Mouse (Mus musculus) frontal cortex, postnatal 14 days (tissue): Measurements from ENCODE around the gene Cryzl2.

ENCODE experiments used
- DNase-seq, 2 experiments: peaks; one replicate each; pipeline ENCODE4 v3.0.0; 2022; ENCODE audit warnings: low spot score in 2 of 2

Cryzl2 gene

DNA sequence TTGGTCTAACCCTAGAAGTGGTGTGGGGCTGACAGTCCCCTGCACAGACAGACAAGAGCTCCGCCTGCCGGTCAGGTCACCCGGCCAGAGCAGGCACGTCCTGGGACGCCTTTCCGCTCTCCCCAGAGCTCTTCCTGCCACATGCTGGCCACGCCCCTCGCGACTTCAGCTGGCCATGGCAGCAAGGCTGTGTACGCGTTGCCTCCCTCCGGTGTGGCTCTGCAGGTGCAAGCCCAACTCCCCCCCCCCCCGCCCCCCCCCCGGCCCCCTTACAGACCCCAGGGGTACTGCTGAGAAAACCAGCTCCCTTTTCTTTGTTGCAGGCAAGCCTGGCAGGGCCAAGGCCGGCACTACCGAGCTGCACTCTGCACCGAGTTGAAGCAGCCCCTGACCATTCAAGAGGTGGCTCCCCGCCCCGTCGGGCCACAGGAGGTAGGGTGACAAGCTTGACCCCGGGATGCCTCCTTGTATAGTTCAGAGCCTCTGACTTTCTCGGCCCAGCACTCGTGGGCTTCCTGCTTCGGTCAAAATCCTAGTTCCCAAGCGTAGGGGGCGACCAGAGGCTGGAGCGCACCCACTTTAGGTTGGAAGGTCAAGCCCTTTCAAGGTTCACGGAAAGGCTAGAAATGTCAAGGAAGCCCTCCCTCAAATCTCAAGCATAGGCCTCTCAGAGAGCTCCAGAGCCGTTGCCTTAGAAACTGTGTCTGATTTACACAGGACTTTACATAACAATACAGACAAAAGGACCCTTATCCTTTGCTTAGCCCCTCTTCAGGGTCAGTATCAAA is at the start of gene Cryzl2:
TSS of gene Cryzl2 (plus strand) at position 157 of the 788 bp plus-strand sequence.
- no peak for DNase-seq

DNA sequence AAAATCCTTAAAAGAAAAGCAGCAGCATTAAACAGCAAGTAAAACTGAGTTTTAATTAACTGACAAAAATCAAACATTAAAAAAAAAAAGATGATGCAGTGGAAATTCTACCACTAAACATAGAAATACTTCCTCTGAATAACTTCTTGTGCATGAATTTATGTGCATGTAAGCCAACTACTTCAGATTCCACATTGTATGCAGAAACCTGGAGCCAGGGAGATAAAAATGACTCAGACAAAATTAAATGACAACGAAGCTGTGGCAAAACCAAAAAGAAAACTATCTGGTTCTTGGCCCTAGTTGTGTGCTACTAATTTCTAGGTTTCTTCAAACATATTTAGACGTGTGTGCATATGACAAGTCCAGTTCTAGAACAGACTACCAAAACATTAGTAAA is 48.7 kb upstream of the Cryzl2 start:
- DNase-seq = no peak

DNA sequence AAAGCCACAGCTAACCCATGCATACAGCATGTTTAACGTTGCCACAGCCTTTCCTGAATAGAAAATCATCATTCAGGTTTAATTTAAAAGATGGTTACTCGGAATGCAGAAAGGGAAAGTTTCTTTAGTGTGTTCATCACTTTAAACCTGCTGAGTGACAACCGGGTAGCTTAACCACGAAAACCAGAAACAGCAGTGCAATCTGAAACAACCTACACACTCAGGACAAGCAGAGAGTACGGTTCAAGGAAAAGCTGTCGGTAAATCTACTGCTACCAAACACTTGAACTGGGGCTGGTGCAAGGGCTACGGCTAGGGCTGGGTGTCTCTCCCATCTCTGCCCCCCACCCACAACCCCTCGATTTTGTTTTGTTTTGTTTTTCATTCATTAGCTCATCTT is 47.4 kb upstream of the Cryzl2 start:
- DNase-seq = no peak

DNA sequence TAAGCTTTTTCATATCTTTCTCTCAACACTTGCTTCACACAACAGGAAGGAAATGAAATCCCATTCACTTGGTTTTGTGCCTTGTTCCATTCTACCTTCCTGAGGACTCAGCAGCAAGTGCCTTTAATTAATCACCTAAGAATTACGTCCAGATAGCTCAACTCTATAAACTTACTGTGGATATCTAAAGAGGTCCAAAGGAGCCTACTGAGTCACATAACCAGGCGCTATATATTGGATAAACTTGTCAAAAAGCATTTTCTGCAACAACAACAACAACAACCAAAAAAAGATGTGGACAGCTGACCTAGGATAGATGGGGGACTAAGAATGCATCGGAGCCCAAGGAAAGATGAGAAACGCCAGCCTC is 47.1 kb upstream of the Cryzl2 start:
- DNase-seq = no peak

DNA sequence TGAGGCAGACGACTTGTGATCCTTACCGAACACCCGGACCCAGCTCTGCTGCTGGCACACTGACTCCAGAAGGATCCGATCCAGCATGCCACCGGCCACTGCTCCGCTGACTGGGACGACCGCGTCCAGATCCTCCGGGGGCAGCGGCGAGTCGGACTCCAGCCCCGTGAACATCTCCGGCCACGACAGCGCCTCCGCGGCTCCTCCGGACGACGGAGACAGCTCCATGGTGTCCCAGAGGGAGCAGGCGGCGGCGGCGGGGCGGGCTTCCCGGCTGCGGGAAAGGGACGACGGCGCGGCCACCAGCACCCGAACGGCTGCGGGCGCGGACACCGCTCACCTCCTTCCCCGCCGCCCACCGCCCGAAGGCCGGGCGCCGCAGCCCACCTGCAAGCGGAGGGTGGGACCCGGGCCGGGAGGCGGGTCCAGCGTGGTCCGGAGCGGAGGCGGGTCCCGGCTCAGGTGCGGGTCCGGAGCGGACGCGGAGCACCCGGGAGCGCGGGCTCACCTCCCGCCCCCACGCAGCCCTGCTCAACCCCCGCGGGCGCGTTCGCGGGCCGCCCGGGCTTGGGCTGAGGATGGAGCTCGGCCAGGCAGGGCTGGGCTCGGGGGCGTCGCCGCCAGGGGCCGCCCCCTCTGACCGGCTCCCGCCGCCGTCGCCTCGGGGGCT is 46.5 kb upstream of the Cryzl2 start:
- DNase-seq = peak; percentile 37 to 52

DNA sequence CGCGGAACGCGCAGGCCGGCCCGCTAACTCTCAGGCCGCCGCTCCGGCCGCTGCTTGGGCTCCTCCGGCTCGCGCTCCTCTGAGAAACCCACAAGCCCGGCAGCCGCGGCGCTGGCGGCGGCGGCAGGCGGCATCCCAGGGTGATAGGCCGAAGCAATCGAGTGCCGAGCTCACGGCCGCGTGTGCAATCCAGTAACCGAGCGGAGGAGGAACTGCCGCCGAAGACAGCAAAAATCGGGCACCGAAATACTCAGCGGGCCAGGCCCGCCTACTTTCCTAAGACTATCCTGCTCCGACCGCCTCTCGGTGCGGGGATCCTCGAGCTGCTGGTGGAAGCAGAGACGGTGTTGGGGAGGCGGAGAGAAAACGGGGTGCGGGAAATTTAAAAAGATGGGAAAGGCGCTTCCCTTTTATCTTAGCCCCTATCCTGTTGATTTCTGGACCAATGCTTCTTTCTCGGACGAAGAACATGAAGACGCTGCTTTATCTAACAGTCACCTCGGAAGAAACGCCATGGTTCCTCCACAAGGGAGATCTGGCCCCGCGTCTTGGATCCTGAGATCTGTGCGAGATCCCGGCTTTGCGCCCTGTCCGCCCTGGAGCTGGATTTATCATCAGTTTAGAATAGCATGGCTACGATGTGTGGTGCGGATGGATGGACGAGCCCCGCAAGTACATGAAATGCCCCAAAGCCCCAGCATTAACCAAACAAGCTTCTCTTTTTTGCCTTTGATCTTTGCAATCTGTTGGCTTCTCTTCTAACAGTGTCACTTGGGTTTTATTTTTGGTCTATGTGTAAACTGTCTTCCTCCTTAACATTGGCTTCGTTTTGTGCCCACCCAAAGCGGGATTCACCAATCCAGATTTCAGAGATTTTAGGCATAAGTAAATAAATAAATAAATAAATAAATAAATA is 45.7 kb upstream of the Cryzl2 start, which contains the start of gene Rasal2:
TSS of gene Rasal2 (minus strand) at position 142 of the 916 bp plus-strand sequence.
- DNase-seq = peak; percentile 91 to 94

DNA sequence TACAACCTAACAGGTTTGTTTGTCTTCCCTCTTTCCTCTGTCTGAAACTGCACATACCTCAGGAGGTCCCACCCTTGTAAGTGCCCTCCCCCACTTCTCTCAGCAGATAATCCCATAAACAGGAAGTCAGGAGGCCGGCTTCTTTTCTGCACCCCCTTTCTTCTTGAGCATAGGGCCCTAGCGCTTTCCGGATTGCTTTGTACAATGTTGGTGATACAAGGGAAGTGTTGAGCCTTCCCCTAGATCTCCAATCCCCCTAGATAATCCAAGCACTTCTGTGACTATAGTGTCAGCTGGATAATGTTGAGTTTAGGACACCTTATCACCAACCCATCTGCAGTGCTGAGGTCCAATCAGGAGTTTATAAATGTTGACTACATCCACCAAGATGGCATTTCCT is 42.6 kb upstream of the Cryzl2 start:
- DNase-seq = no peak

DNA sequence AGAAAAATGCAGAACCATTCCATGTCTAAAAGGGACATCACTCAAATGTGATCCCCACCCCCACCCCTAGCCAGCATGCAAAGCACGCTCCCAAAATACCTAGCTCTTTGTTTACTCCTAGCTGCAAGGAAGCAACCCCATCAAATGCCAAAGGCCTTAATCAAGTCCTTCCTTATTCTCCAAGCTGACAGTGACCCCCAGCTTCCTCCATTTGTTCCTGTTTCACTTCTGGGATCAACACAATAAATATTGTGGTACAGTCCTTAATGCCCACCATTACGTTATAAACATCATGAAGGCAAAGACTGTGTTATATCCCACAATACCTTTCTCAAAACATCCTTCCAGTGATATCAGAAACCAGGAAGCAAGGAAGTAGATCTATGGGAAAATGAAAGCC is 41.7 kb upstream of the Cryzl2 start:
- DNase-seq = no peak

DNA sequence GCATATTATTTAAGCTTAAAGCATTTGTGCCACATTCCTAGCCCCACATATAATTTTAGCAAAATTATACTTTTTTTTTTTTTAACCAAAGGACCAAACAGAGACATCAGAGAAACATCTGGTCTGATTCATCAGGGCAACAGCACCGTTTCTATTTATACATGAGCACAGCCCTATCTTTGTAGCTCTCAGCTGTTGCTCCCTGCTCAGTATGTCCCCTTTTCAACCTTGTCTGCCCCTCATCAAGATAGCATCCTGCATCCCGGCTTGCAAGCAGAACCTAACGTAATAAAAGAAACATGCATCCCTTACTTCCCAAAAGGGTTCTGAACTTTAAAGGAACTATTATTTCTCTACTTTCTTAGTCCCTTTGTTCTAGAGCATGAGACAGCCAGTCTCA is 41.0 kb upstream of the Cryzl2 start:
- no peak for DNase-seq

DNA sequence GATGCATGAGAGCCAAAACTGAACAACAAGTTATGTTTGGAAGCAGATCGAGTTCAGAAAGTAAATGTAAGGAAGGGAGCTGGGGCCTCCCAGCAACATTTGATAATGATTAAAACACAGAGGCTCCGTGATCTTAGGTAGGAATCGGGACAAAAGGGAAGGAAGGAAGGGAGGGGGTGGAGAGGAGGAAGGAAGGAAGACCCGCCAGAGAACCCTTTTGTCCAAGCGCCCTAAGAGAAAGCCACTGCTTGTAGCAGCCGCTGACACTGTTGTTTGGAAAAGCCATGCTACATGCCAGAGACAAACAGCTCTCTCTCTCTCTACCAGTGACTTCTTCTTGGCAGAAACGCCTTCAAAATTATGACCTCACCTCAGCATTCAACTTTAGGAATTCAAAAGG is 40.5 kb upstream of the Cryzl2 start:
- DNase-seq = no peak

DNA sequence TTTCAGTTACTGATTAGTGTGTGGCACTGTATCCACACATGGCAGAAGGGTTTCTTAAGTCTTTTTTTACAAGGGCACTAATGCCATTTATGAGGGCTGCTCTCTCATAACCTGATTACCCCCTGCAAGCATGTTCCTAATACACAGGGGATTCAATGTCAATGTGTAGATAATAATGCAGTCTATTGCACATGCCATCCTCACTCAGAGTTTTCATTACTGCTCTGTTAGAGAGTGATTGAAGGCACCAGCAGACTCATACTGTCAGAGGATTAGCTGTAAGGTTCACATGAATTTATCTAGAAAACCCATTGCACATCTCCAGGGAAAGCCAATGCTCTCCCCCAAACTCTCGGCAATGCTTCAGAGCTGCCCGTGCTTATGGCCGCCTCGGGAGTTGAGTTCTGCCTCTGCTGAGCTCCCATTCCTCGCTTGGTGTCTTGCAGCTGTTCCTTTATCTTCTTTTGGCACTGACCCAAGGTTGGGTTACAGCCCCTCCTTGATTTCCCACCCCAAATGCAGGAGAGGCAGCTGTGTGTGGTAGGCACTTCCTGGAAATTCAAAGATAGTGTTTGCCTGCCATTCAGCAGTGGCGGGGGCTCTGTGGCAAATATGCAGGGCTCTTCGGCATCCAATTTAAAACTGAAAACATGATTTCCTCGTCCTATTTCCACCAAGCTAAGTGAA is 32.5 kb upstream of the Cryzl2 start:
- DNase-seq = no peak

DNA sequence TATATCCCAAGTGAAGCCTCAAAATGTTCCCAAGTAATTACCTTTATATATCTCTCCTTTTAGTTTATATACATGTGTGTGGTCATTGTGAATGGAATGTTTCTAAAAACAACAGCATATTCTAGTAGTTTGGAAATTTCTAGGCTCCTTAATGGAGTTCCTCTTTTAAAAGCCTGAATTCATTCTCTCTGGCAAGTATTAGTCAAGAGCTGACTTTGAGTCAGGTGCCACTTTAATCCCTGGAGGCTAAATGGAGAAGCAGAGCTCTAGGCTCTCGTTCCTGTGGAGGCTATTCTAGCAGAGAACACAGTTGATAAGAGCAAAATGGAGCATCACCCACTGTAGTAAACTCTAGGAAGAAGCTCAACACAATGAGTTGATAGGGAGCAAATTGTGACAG is 31.4 kb upstream of the Cryzl2 start:
- no peak for DNase-seq

DNA sequence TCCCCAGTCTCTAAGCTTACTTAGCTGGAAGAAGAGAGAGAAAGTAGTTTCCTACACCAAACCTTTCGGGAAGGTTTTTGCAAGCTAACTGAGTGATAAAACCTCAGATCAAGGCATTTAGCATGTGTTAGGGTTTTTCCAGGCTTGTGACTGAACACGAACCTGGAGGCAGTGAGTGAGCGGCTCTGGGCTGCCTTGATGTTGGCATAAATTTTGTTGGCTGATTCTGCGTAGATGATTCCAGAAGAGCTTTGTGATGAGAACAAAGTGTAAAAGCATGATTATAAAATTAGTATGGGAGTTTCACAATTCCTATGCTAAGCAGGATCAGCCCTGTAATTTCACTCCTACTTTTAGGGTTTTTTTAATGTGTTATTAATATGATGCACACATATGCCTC is 30.8 kb upstream of the Cryzl2 start:
- DNase-seq = no peak

DNA sequence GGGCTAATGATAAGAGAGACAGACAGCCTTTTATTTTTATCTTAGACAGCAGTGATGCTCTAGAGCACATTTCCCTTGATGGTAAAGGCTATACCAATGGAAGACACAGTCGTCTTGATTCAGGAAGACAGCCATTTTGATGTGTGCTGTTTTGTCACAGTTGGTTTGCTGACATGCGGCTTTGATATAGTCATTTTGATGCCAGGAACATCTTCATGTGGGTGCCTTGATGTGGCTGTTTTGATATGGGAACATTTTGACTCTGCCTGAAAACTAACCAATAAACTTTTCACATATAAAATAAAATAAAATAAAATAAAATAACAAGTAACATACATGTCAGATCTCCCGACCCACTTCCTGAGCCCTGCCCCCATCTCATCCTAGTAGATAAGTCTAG is 30.0 kb upstream of the Cryzl2 start:
- no peak for DNase-seq

DNA sequence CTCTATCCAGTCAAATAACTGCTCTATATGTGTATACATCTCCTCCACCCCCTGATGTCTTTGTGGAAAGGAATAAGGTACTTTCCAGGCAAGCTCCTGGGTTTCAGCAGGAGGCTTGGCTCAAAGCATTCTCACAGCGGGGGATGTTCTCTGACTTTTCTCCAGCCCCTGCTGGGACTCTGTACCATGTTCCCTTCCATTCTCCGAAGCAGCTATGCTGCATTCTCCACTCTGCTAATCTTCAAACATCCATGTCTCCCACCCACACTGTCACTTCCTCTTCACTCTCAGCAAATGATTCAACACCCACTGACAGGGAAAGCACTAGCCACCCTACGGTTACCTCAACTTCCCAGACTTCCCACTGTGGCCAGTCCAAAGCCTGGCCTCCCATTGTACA is 25.1 kb upstream of the Cryzl2 start:
- DNase-seq = no peak

DNA sequence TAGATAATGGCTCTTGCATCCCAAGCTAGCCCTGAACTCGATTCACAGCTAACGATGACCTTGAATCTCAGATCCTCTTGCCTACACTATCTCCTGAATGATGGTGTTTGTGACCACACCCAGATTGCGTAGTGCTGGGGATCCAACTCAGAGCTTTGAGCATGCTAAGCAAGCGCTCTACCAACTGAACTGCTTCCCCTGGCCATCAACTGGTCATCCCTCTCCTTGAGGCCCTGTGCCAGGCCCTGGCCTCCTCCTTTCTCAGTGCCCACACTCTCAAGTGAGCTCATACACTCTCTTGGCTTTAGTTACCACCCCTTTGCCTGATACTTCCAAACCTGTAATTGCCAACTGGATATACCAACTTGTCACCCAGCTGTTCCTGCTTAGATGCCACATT is 24.0 kb upstream of the Cryzl2 start:
- DNase-seq = no peak

DNA sequence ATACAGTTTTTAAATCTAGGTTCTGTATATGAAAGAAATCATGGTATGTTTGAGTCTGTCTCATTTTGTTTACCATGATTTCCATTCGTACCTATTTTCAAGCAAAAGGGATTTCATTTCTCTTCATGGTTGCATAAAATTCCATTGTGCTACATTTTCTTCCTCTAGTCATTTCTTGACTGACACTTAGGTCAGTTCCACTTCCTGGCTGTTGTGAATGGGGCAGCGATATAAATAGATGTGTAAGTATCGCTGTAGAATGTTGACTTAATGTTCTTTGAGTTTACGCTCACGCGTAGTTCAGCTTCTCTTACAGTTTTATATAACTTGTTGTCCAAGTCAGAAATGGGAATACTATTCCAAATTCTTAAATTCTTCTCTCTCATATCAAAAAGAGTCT is 22.5 kb upstream of the Cryzl2 start:
- DNase-seq = no peak

DNA sequence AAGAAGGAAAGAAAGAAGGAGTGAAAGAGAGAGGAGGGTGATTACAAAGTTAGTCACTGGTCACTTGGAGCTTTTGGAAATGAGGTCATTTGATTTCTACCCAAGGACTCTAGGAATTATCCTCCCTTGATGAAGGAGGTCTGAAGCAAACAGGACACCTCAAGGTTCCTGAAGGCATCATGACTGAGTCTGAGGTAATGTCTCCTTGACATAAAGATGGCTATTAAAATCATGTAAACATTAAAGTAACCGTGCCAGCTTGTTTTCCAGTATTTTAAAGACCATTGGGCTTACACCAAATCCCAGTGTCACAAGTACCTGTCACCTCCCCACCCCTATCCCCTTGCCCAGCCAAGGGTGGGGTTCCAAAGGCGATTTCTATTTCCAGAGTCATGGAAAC is 20.1 kb upstream of the Cryzl2 start:
- no peak for DNase-seq

DNA sequence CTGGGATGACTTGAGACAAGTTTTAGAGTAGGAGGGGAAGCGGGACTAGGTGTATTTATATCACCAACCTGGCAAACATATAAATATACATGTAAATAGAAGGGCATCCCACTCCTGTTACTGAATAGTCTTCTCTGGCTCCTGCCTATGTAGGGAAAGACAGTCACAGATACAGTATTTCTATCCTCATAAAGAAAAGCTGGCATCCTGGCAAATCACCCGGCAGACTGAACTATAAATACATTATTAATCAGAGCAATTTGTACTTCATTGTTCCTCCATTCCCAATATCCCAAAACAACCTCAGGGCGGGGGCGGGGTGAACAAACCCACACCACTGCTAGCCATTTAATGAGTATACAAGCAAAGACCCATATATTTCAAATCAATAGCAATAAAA is 19.3 kb upstream of the Cryzl2 start:
- no peak for DNase-seq

DNA sequence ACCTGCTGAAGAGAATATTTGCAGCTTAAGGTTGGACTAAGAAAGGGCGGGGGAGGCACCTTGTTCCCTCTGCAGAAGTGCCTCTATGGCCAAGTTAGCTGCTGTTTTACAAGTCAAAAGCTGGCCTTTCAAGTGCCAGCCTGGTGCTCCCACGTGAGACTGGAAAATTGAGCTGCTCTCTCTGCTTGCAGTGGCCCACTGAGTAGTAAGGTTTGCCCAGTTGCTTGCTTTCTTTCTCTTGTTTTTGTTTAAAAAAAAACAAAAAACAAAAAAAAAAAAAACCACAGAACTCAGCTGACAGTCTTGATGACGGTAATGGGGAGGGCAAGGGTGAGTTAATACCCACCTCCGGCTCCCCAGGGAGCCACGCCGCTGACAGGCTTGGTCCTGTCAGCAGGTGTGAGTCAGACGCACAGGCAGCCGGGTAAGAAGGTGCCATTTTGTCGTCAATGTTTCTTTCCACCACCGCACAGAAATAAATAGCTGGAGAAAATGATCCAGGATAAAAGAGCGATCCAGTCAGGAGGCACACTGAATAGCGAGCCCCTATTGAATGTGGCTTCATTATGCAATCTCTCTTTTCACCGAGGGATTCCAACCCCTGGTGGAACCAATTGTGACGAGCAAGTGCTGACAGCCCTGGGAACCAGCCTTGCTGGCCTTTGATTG is 18.3 kb upstream of the Cryzl2 start:
- no peak for DNase-seq

DNA sequence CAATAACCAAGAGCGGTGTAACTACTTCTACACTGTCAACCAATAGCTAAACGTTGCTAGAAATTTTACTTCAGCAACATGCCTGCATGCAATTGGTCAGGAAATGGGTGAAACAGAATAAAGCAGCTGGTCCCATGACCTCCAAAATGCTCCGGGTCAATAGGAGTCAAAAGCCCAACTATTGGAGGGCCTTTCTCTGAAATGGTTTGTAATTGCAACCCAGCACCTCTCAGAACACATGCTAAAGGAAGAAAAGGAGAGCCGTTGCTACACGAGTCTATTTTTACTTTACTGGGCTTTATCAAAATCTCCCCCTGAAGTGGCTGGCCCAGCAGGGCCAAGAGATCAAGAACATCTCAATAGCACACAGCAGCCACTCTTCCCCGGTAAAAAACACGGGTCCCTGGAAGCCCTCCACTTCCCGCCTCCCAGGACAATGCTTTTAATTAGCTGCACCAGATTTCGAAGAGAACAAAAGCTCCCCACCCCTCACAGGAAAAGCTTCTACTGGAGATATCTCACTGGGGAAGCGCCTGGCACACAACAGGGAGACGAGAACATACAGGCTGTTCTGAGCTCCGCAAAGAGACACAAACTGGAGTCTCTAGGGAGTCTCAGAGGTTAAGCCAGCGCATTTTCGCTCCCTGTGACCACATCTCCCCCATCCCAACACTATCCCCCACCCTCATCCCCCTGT is 15.2 kb upstream of the Cryzl2 start:
- no peak for DNase-seq
